Mouse (Mus musculus) bone marrow, adult 2 months (tissue): ENCODE data around the gene Raph1.

ENCODE experiments used
- CTCF ChIP-seq: fragments of 200-500 bp; IDR thresholded peaks from 2 replicates; pipeline ENCODE4 v1.5.1; 2011; ENCODE audit warnings: low read length, control low read depth; ENCODE audit not compliant: control insufficient read depth, insufficient read depth
- POLR2A ChIP-seq: fragments of 200-500 bp; IDR thresholded peaks from 2 replicates; pipeline ENCODE4 v1.6.1; 2011; ENCODE audit warnings: low read depth, mild to moderate bottlenecking, control low read depth, low read length, borderline replicate concordance; ENCODE audit not compliant: control insufficient read depth

GRCm38 (mm10) chr1:60564691-60565090 is 2.2 kb downstream of the Raph1 start:
- TF ChIP-seq POLR2A (no peak), CTCF (no peak)
